Mouse (Mus musculus): ENCODE results near the gene Loxl1. TPM values are rescaled to one million over a fixed set of nuclear protein-coding genes. Genes with fewer than 3 reads are reported as not detected.
A peak's percentile ranks its signal among the peaks of the same experiment; 100 is the strongest.

The Loxl1 gene
- total and polyA plus RNA-seq, 3 experiments = not detected

DNA sequence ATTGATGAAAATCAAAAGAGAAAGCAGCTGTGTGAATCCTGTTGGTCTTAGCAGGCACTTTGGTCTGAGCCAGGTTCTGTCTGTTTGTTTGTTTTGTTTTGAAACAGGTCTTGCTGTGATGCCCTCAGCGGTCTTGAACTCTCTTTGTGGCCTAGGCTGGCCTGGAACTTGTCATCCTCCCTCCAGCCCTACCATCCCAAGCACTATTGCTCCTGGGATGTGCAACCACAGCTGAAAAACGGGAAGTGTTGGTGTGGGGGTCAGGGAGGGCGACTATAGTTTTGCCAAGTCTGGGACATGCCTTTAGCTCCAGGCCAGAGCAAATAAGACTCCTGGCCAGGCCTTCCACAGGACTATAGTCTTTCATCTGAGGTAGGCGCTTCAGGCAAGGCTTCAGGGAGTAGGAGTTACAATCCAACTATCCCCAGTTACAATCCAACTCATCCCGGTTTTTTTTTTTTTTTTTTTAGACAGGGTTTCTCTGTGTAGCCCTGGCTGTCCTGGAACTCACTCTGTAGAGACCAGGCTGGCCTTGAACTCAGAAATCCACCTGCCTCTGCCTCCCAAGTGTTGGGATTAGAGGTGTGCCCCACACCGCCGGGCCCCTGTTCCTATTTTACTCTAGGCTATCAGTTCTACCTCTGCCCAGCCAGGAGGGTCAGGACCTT lies 64.1 kb downstream of the Loxl1 start:
- in situ Hi-C loops (cut with MboI; ENCODE audit: low pct_ligation_motif_present, low pct_unique_long_range_greater_than_20kb, low sequenced_read_pairs) = loop anchor here (5.0 kb wide), 1 partner anchor 33 kb away; no protein-coding TSS in a partner anchor
- peak overlapping the region; percentile 86 for H3K9ac ChIP-seq (ENCODE audit: insufficient read depth, low read depth)
- dilution Hi-C loops (cut with MboI; ENCODE audit: extremely low pct_ligation_motif_present, extremely low pct_unique_long_range_greater_than_20kb, low sequenced_read_pairs) = no loop called here
- H3K4me1 ChIP-seq (ENCODE audit: control insufficient read depth in 1 of 2, insufficient read depth in 2 of 2) = peaks cover 7 to 45% of the 10 kb centered on the region in 2 experiments
- DNase-seq (ENCODE audit: extremely low read depth) = no peak
- H3K4me2 ChIP-seq (ENCODE audit: insufficient read depth, low read depth, poor library complexity, severe bottlenecking) = peak overlapping the region; percentile 95
- no peaks in the 10 kb centered on the region for H3K27me3 ChIP-seq (replicated peaks)
- no peaks in the 10 kb centered on the region for H3K9me3 ChIP-seq (replicated peaks; ENCODE audit: low read length)
- TF ChIP-seq POLR2A (IDR thresholded peaks at IDR 0.05; ENCODE audit: low read depth, low read length) = no peak; the same call in 1 of the 2 replicates
- TF ChIP-seq ZNF384 (IDR thresholded peaks at IDR 0.05; ENCODE audit: low read depth, low read length) = 0 out of 2 replicates have a peak, but pooled peaks have one; percentile 7
- TF ChIP-seq MXI1 (IDR thresholded peaks at IDR 0.05; ENCODE audit: low read depth, low read length) = peak; percentile 23; the same call in 1 of the 2 replicates
- no peak for TF ChIP-seq RCOR1 (conservative IDR thresholded peaks at IDR 0.05; ENCODE audit: low read depth, low read length)
- peak overlapping the region; percentile 77 for H3K27ac ChIP-seq (ENCODE audit: insufficient read depth, low read depth)
- peaks cover 9 to 14% of the 10 kb centered on the region in 2 experiments for H3K36me3 ChIP-seq (replicated peaks in 1 of 2; ENCODE audit: control insufficient read depth in 1 of 2, insufficient read depth in 1 of 2, low read length in 1 of 2)
- H3K4me3 ChIP-seq (replicated peaks in 1 of 3; ENCODE audit: low read depth in 2 of 3, low read length in 2 of 3, poor library complexity in 1 of 3) = peak overlapping the region; percentile 73 to 89 (median 82)
- H3K79me2 ChIP-seq (replicated peaks; ENCODE audit: control insufficient read depth, extremely low read depth, insufficient read depth, poor library complexity, severe bottlenecking) = peaks cover 37% of the 10 kb centered on the region

DNA sequence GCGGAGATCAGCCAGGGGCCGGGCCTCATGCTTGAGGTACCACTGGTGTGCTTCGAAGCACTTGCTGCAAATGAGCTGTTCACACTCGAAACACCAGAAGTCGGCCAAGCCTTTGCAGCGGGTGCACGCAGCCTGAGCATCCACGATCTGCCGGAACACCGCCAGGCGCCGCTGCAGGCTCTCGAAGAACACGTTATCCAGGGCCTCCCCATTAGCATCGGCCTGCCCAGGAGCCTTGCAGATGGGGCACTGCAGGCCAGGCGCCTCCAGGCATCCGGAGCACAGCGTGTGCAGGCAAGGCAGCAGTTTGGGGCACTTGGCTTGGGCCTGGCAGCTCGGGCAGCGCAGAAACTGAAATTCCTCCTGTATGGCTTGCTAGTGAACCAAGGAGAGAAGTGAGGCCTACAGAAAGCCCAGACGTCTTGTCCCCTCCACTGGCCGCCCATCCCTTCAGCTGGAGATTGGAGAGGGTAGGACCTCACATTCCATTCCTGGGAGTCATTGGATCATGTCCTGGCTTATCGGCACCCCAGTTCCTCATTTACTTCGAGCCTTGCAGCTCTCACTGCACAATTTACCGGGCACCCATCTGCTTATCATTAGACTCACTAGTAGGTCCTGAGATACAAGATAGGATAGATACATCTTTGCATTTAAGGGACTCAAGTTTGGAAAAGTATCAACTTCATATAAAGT lies 65.8 kb downstream of the Loxl1 start:
- Histone ChIP-seq H3K4me1 (ENCODE audit: control insufficient read depth in 1 of 2, insufficient read depth in 2 of 2) (peaks cover 12 to 55% of the 10 kb centered on the region in 2 experiments), H3K4me2 (ENCODE audit: insufficient read depth, low read depth, poor library complexity, severe bottlenecking) (peak overlapping the region; percentile 95), H3K4me3 (replicated peaks in 1 of 3; ENCODE audit: low read depth in 2 of 3, low read length in 2 of 3, poor library complexity in 1 of 3) (peak overlapping the region; percentile 62 to 89 (median 73)), H3K9me3 (replicated peaks; ENCODE audit: low read length) (no peaks in the 10 kb centered on the region), H3K27me3 (replicated peaks) (no peaks in the 10 kb centered on the region), H3K27ac (ENCODE audit: insufficient read depth, low read depth) (peak overlapping the region; percentile 75), H3K79me2 (replicated peaks; ENCODE audit: control insufficient read depth, extremely low read depth, insufficient read depth, poor library complexity, severe bottlenecking) (peaks cover 52% of the 10 kb centered on the region), H3K9ac (ENCODE audit: insufficient read depth, low read depth) (peak overlapping the region; percentile 86), H3K36me3 (replicated peaks in 1 of 2; ENCODE audit: control insufficient read depth in 1 of 2, insufficient read depth in 1 of 2, low read length in 1 of 2) (peaks cover 12 to 29% of the 10 kb centered on the region in 2 experiments)
- peak; percentile 93 for DNase-seq (ENCODE audit: extremely low read depth)
- in situ Hi-C loops (cut with MboI; ENCODE audit: low pct_ligation_motif_present, low pct_unique_long_range_greater_than_20kb, low sequenced_read_pairs) (loop anchor here (5.0 kb wide), 1 partner anchor 35 kb away; no protein-coding TSS in a partner anchor), dilution Hi-C loops (cut with MboI; ENCODE audit: extremely low pct_ligation_motif_present, extremely low pct_unique_long_range_greater_than_20kb, low sequenced_read_pairs) (no loop called here)
- TF ChIP-seq RCOR1 (conservative IDR thresholded peaks at IDR 0.05; ENCODE audit: low read depth, low read length) = no peak
- no peak for TF ChIP-seq IRF4 (IDR thresholded peaks at IDR 0.05; ENCODE audit: low read depth, low read length)
- no peak for TF ChIP-seq POLR2AphosphoS2 (IDR thresholded peaks at IDR 0.05; ENCODE audit: low read depth, low read length)
- peak; percentile 83; the same call in 1 of the 2 replicates for TF ChIP-seq MYC (IDR thresholded peaks at IDR 0.05; ENCODE audit: low read depth, low read length)
- peak in 1 of 2 experiments; percentile 98; a peak in 2 of 4 replicates for TF ChIP-seq CTCF (conservative IDR thresholded peaks at IDR 0.05 in 1 of 2, IDR thresholded peaks at IDR 0.05 in 1 of 2; ENCODE audit: low read depth in 2 of 2, low read length in 2 of 2)
- TF ChIP-seq USF2 (conservative IDR thresholded peaks at IDR 0.05; ENCODE audit: low read depth, low read length) = no peak
- TF ChIP-seq KAT2A (IDR thresholded peaks at IDR 0.05; ENCODE audit: insufficient replicate concordance, low read length) = no peak
- no peak for TF ChIP-seq ZMIZ1 (IDR thresholded peaks at IDR 0.05; ENCODE audit: low read depth, low read length)
- TF ChIP-seq MXI1 (IDR thresholded peaks at IDR 0.05; ENCODE audit: low read depth, low read length) = peak; percentile 71; the same call in 1 of the 2 replicates
- no peak for TF ChIP-seq PAX5 (IDR thresholded peaks at IDR 0.05; ENCODE audit: low read length)
- no peak for TF ChIP-seq CHD2 (IDR thresholded peaks at IDR 0.05; ENCODE audit: low read length)
- no peak for TF ChIP-seq ETS1 (conservative IDR thresholded peaks at IDR 0.05; ENCODE audit: low read depth, low read length)
- peak; percentile 36; the same call in 1 of the 2 replicates for TF ChIP-seq ELF1 (IDR thresholded peaks at IDR 0.05; ENCODE audit: low read depth, low read length)
- TF ChIP-seq NELFE (IDR thresholded peaks at IDR 0.05; ENCODE audit: low read depth, low read length) = no peak; the same call in 1 of the 2 replicates
- no peak for TF ChIP-seq USF1 (IDR thresholded peaks at IDR 0.05; ENCODE audit: low read depth, low read length)
- no peak for TF ChIP-seq JUN (IDR thresholded peaks at IDR 0.05; ENCODE audit: insufficient read depth, low read depth, low read length)
- peak; percentile 34 for TF ChIP-seq ZC3H11A (IDR thresholded peaks at IDR 0.05; ENCODE audit: low read depth, low read length)
- TF ChIP-seq BHLHE40 (IDR thresholded peaks at IDR 0.05; ENCODE audit: low read depth, low read length) = no peak; the same call in 1 of the 2 replicates
- no peak for TF ChIP-seq E2F4 (IDR thresholded peaks at IDR 0.05; ENCODE audit: insufficient replicate concordance, low read depth, low read length)
- TF ChIP-seq TCF12 (IDR thresholded peaks at IDR 0.05; ENCODE audit: low read depth, low read length) = peak; percentile 66; the same call in 1 of the 2 replicates
- TF ChIP-seq HCFC1 (IDR thresholded peaks at IDR 0.05; ENCODE audit: low read depth, low read length) = no peak
- TF ChIP-seq SIN3A (IDR thresholded peaks at IDR 0.05; ENCODE audit: low read length) = peak; percentile 70
- TF ChIP-seq NRF1 (IDR thresholded peaks at IDR 0.05; ENCODE audit: low read depth, low read length) = no peak
- TF ChIP-seq POLR2A (IDR thresholded peaks at IDR 0.05; ENCODE audit: low read depth, low read length) = peak; percentile 63
- peak; percentile 96 for TF ChIP-seq RAD21 (IDR thresholded peaks at IDR 0.05; ENCODE audit: low read depth, low read length)
- no peak for TF ChIP-seq MAZ (IDR thresholded peaks at IDR 0.05; ENCODE audit: low read depth, low read length)
- peak; percentile 97 for TF ChIP-seq SMC3 (IDR thresholded peaks at IDR 0.05; ENCODE audit: low read depth, low read length)
- no peak for TF ChIP-seq EP300 (IDR thresholded peaks at IDR 0.05; ENCODE audit: low read length)

Data from CH12.LX (cell line).